Mouse (Mus musculus) CH12.LX (cell line): ENCODE results near the gene Chchd6. TPM values are rescaled to one million over a fixed set of nuclear protein-coding genes. Genes with fewer than 3 reads are reported as not detected.

Experiments
- DNase-seq: peaks from one replicate; pipeline ENCODE4 v3.0.0-alpha.2; 2013; ENCODE audit errors: extremely low read depth
- H3K27ac ChIP-seq: 2 replicates; pipeline ENCODE4 v1.5.1; 2012; ENCODE audit warnings: low read depth, mild to moderate bottlenecking, control low read depth, moderate library complexity; ENCODE audit not compliant: insufficient read depth
- H3K27me3 ChIP-seq: replicated peaks from 2 replicates; pipeline ENCODE3; 2012; ENCODE audit warnings: inconsistent platforms
- H3K36me3 ChIP-seq, 2 experiments: replicated peaks in 1 of 2; 2 replicates each; pipeline versions ENCODE3 to v1.6.1; 2012; ENCODE audit warnings: inconsistent platforms in 1 of 2, low read length in 1 of 2, mild to moderate bottlenecking in 1 of 2, mixed read lengths in 1 of 2, moderate library complexity in 1 of 2; ENCODE audit not compliant: control insufficient read depth in 1 of 2, insufficient read depth in 1 of 2
- H3K4me1 ChIP-seq, 2 experiments: 2 replicates each; pipeline ENCODE4 v1.6.1; 2012; ENCODE audit warnings: inconsistent platforms in 1 of 2, moderate library complexity in 1 of 2; ENCODE audit not compliant: insufficient read depth in 2 of 2, control insufficient read depth in 1 of 2
- H3K4me2 ChIP-seq: 2 replicates; pipeline ENCODE4 v1.6.1; 2012; ENCODE audit warnings: low read depth, mild to moderate bottlenecking, control low read depth; ENCODE audit not compliant: poor library complexity, insufficient read depth, severe bottlenecking
- H3K4me3 ChIP-seq, 3 experiments: fragments of 150-350 bp in 1 of 3; sonication (generic) in 1 of 3; replicated peaks in 1 of 3; 2 replicates each; pipeline versions ENCODE3 to v1.5.1; 2011 to 2012; ENCODE audit warnings: low read depth in 2 of 3, low read length in 2 of 3, mild to moderate bottlenecking in 2 of 3, moderate library complexity in 2 of 3, control low read depth in 1 of 3, improper control_type of control experiment in 1 of 3, inconsistent platforms in 1 of 3, mixed read lengths in 1 of 3; ENCODE audit not compliant: poor library complexity in 1 of 3
- H3K79me2 ChIP-seq: replicated peaks from 2 replicates; pipeline ENCODE4 v1.6.1; 2012; ENCODE audit warnings: mild to moderate bottlenecking, moderate library complexity; ENCODE audit not compliant: control insufficient read depth, poor library complexity, insufficient read depth, severe bottlenecking; ENCODE audit errors: extremely low read depth
- H3K9ac ChIP-seq: 2 replicates; pipeline ENCODE4 v1.6.1; 2012; ENCODE audit warnings: low read depth, mild to moderate bottlenecking, control low read depth, moderate library complexity; ENCODE audit not compliant: insufficient read depth
- H3K9me3 ChIP-seq: replicated peaks from 2 replicates; pipeline ENCODE3; 2012; ENCODE audit warnings: low read length, inconsistent platforms, mixed read lengths
- BHLHE40 ChIP-seq: IDR thresholded peaks from 2 replicates; pipeline ENCODE4 v1.6.1; 2011; ENCODE audit warnings: mild to moderate bottlenecking, low read depth, low read length, improper control_type of control experiment
- CHD1 ChIP-seq: IDR thresholded peaks from 2 replicates; pipeline ENCODE4 v1.6.1; 2012; ENCODE audit warnings: low read depth, low read length, improper control_type of control experiment, inconsistent platforms
- CTCF ChIP-seq, 2 experiments: IDR thresholded peaks in 1 of 2; conservative IDR thresholded peaks in 1 of 2; 2 replicates each; pipeline ENCODE4 v1.5.1; 2011 to 2012; ENCODE audit warnings: low read depth in 2 of 2, low read length in 2 of 2, improper control_type of control experiment in 1 of 2, inconsistent platforms in 1 of 2, mild to moderate bottlenecking in 1 of 2, moderate library complexity in 1 of 2
- E2F4 ChIP-seq: IDR thresholded peaks from 2 replicates; pipeline ENCODE4 v1.6.1; 2011; ENCODE audit warnings: low read depth, low read length, improper control_type of control experiment; ENCODE audit not compliant: insufficient replicate concordance
- EP300 ChIP-seq: IDR thresholded peaks from 2 replicates; pipeline ENCODE4 v1.6.1; 2011; ENCODE audit warnings: low read length, improper control_type of control experiment
- ETS1 ChIP-seq: conservative IDR thresholded peaks from 2 replicates; pipeline ENCODE4 v1.6.1; 2012; ENCODE audit warnings: low read depth, mild to moderate bottlenecking, inconsistent platforms, low read length, improper control_type of control experiment, moderate library complexity
- GABPA ChIP-seq: IDR thresholded peaks from 2 replicates; pipeline ENCODE4 v1.6.1; 2012; ENCODE audit warnings: low read depth, low read length, improper control_type of control experiment, inconsistent platforms; ENCODE audit not compliant: insufficient replicate concordance
- HCFC1 ChIP-seq: IDR thresholded peaks from 2 replicates; pipeline ENCODE4 v1.6.1; 2012; ENCODE audit warnings: low read depth, mild to moderate bottlenecking, inconsistent platforms, low read length, improper control_type of control experiment
- IRF4 ChIP-seq: IDR thresholded peaks from 2 replicates; pipeline ENCODE4 v1.6.1; 2014; ENCODE audit warnings: low read depth, mild to moderate bottlenecking, inconsistent platforms, low read length, improper control_type of control experiment
- JUN ChIP-seq: IDR thresholded peaks from 2 replicates; pipeline ENCODE4 v1.6.1; 2011; ENCODE audit warnings: low read depth, mild to moderate bottlenecking, low read length, improper control_type of control experiment, moderate library complexity; ENCODE audit not compliant: insufficient read depth
- MAFK ChIP-seq: IDR thresholded peaks from 2 replicates; pipeline ENCODE4 v1.6.1; 2011; ENCODE audit warnings: low read length, improper control_type of control experiment; ENCODE audit not compliant: insufficient replicate concordance
- MAX ChIP-seq: IDR thresholded peaks from 2 replicates; pipeline ENCODE4 v1.6.1; 2011; ENCODE audit warnings: low read length, improper control_type of control experiment
- MAZ ChIP-seq: IDR thresholded peaks from 2 replicates; pipeline ENCODE4 v1.6.1; 2012; ENCODE audit warnings: low read depth, mild to moderate bottlenecking, inconsistent platforms, low read length, improper control_type of control experiment, moderate library complexity
- MEF2A ChIP-seq: IDR thresholded peaks from 2 replicates; pipeline ENCODE4 v1.6.1; 2014; ENCODE audit warnings: low read depth, mild to moderate bottlenecking, inconsistent platforms, low read length, improper control_type of control experiment, borderline replicate concordance
- MXI1 ChIP-seq: IDR thresholded peaks from 2 replicates; pipeline ENCODE4 v1.6.1; 2011; ENCODE audit warnings: mild to moderate bottlenecking, low read depth, low read length, improper control_type of control experiment
- MYC ChIP-seq: IDR thresholded peaks from 2 replicates; pipeline ENCODE4 v1.6.1; 2011; ENCODE audit warnings: low read depth, mild to moderate bottlenecking, improper control_type of control experiment, low read length
- NELFE ChIP-seq: IDR thresholded peaks from 2 replicates; pipeline ENCODE4 v1.6.1; 2011; ENCODE audit warnings: low read depth, low read length, improper control_type of control experiment
- NRF1 ChIP-seq: IDR thresholded peaks from 2 replicates; pipeline ENCODE4 v1.6.1; 2014; ENCODE audit warnings: low read depth, mild to moderate bottlenecking, inconsistent platforms, low read length, improper control_type of control experiment, moderate library complexity
- POLR2A ChIP-seq: IDR thresholded peaks from 2 replicates; pipeline ENCODE4 v1.6.1; 2011; ENCODE audit warnings: low read depth, mild to moderate bottlenecking, improper control_type of control experiment, low read length
- POLR2AphosphoS2 ChIP-seq: IDR thresholded peaks from 2 replicates; pipeline ENCODE4 v1.6.1; 2011; ENCODE audit warnings: low read depth, low read length, improper control_type of control experiment
- RAD21 ChIP-seq: IDR thresholded peaks from 2 replicates; pipeline ENCODE4 v1.6.1; 2011; ENCODE audit warnings: low read depth, mild to moderate bottlenecking, low read length, improper control_type of control experiment, moderate library complexity
- RCOR1 ChIP-seq: conservative IDR thresholded peaks from 2 replicates; pipeline ENCODE4 v1.6.1; 2012; ENCODE audit warnings: low read depth, mild to moderate bottlenecking, inconsistent platforms, low read length, improper control_type of control experiment
- SIN3A ChIP-seq: IDR thresholded peaks from 2 replicates; pipeline ENCODE4 v1.6.1; 2012; ENCODE audit warnings: low read length, improper control_type of control experiment, inconsistent platforms
- SMC3 ChIP-seq: IDR thresholded peaks from 2 replicates; pipeline ENCODE4 v1.6.1; 2011; ENCODE audit warnings: low read depth, low read length, improper control_type of control experiment
- TCF12 ChIP-seq: IDR thresholded peaks from 2 replicates; pipeline ENCODE4 v1.6.1; 2014; ENCODE audit warnings: low read depth, mild to moderate bottlenecking, inconsistent platforms, low read length, improper control_type of control experiment
- UBTF ChIP-seq: IDR thresholded peaks from 2 replicates; pipeline ENCODE4 v1.6.1; 2012; ENCODE audit warnings: low read depth, mild to moderate bottlenecking, inconsistent platforms, low read length, improper control_type of control experiment, moderate library complexity
- USF2 ChIP-seq: conservative IDR thresholded peaks from 2 replicates; pipeline ENCODE4 v1.6.1; 2011; ENCODE audit warnings: low read depth, low read length, improper control_type of control experiment
- ZMIZ1 ChIP-seq: IDR thresholded peaks from 2 replicates; pipeline ENCODE4 v1.6.1; 2012; ENCODE audit warnings: low read depth, mild to moderate bottlenecking, inconsistent platforms, low read length, improper control_type of control experiment
- ZNF384 ChIP-seq: IDR thresholded peaks from 2 replicates; pipeline ENCODE4 v1.6.1; 2012; ENCODE audit warnings: low read depth, low read length, improper control_type of control experiment, inconsistent platforms
- dilution Hi-C: fragments of 300-500 bp; cut with MboI; formaldehyde crosslinking; loops from 2 replicates; pipeline ENCODE4 v1.14.3; 2020; ENCODE audit warnings: low sequenced_read_pairs; ENCODE audit not compliant: extremely low pct_unique_long_range_greater_than_20kb, extremely low pct_ligation_motif_present
- in situ Hi-C: fragments of 300-500 bp; cut with MboI; formaldehyde crosslinking; loops from 3 replicates; pipeline ENCODE4 v1.14.3; 2019; ENCODE audit warnings: low sequenced_read_pairs, low pct_ligation_motif_present, low pct_unique_long_range_greater_than_20kb, mixed read lengths
- polyA plus RNA-seq: library from polyadenylated mRNA; unstranded; fragments of >175 nt; gene quantifications from 2 replicates; pipeline ENCODE4 v1.2.1, GENCODE M21; 2012; ENCODE audit warnings: low read depth; ENCODE audit not compliant: insufficient read length
- total RNA-seq, 2 experiments: library from RNA; depleted of rRNA; stranded (reverse); fragments of 300-350 nt in 1 of 2; fragments of >200 nt in 1 of 2; gene quantifications; 2 replicates each; pipeline ENCODE4 v1.2.3; 2012 to 2014

Gene Chchd6
- total and polyA plus RNA-seq, 3 experiments = 33.3 to 41.5 (median 41.3) TPM

DNA sequence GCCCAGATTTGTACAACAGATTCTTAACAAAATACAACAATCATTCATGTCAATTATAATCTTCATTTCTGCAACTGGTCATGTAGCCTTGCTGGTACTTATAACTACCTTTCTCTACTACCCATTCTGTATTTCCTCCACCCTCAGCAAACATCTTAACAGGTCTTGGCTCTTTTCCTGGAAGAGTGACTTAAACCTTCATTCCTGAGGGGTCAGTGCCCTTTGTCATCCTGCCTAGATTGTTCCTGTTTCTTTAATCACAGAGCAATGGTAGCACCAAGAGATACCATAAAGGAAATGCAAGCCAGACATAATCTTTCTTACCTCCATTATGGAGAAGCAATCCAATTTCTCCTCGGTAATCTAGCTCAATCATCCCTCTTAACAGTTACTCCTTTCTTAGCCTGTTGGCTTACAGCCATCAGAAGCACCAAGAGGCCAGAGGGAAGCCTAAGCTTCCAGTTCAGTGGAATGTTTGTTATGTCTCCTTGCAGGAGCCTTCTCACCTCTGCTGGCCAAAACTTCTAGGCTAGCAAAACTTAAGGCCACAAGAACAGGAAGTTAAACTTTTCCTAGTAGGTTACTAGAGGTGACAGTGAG, 59.7 kb downstream of the Chchd6 start:
- peaks cover 0 to 2% of the 10 kb centered on the region in 2 experiments for H3K36me3 ChIP-seq
- dilution Hi-C loops (no loop called here), in situ Hi-C loops (no loop called here)
- H3K9me3 ChIP-seq = no peaks in the 10 kb centered on the region
- TF ChIP-seq CTCF (conservative IDR thresholded peaks at IDR 0.05 in 1 of 2, IDR thresholded peaks at IDR 0.05 in 1 of 2; ENCODE audit: low read depth in 2 of 2, low read length in 2 of 2) = no peak
- TF ChIP-seq BHLHE40 = no peak
- TF ChIP-seq JUN = no peak
- no peak for TF ChIP-seq ZMIZ1
- TF ChIP-seq IRF4 = no peak
- no peak for TF ChIP-seq HCFC1
- TF ChIP-seq MYC = no peak
- no peak for TF ChIP-seq MAFK
- no peak for TF ChIP-seq MXI1
- no peak for TF ChIP-seq POLR2AphosphoS2
- TF ChIP-seq E2F4 = no peak
- TF ChIP-seq NRF1 = no peak
- TF ChIP-seq CHD1 = no peak
- no peak for TF ChIP-seq SIN3A
- no peak for TF ChIP-seq GABPA
- TF ChIP-seq MAX = no peak
- no peak overlapping the region for H3K27ac ChIP-seq
- H3K79me2 ChIP-seq = no peaks in the 10 kb centered on the region
- H3K27me3 ChIP-seq = no peaks in the 10 kb centered on the region
- no peak overlapping the region for H3K9ac ChIP-seq
- no peak for DNase-seq
- H3K4me2 ChIP-seq = no peak overlapping the region
- H3K4me1 ChIP-seq = no peaks in the 10 kb centered on the region
- H3K4me3 ChIP-seq = no peak overlapping the region

DNA sequence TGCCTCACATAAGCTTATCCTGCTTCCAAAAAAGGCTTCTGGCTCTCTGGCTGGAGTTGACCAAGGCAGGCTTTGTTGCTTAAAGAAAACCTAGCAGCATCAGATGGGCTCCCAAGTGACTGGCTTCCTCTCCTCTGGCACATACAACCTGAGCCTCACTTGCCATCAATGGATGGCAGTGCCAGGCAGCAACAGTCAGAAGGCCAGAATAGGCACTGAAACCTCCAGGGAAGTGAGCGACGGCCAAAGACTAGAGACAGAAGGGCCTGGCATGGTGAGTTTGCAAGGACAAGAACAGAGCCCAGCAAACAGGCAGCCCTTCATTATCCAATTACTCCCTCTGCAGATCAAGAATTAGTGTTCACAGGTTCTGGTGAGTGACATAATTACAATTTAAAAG, 70.7 kb downstream of the Chchd6 start:
- Histone ChIP-seq H3K27me3 (no peaks in the 10 kb centered on the region), H3K79me2 (no peaks in the 10 kb centered on the region), H3K27ac (no peak overlapping the region), H3K4me1 (peaks cover 0 to 8% of the 10 kb centered on the region in 2 experiments; a peak in 2 of 4 replicates), H3K4me3 (no peak overlapping the region), H3K9me3 (no peaks in the 10 kb centered on the region), H3K4me2 (no peak overlapping the region)
- TF ChIP-seq TCF12 (no peak), POLR2AphosphoS2 (no peak), ZNF384 (no peak), USF2 (no peak), EP300 (no peak), MYC (no peak), MEF2A (no peak), SMC3 (no peak), POLR2A (no peak), BHLHE40 (no peak), MAZ (no peak), RCOR1 (no peak), ZMIZ1 (no peak), NELFE (no peak), RAD21 (no peak), ETS1 (no peak), UBTF (no peak), NRF1 (no peak), SIN3A (no peak), JUN (no peak)
- TF ChIP-seq, all 38 proteins: peak for 0
- no peaks in the 10 kb centered on the region for H3K36me3 ChIP-seq
- dilution Hi-C loops = no loop called here
- in situ Hi-C loops = no loop called here
- H3K9ac ChIP-seq = no peak overlapping the region
- no peak for DNase-seq
